Mouse (Mus musculus) urinary bladder, postnatal 10 days (tissue): ENCODE data around the gene Anxa3.

Experiments
- DNase-seq: peaks from one replicate; pipeline ENCODE4 v3.0.0; 2022; ENCODE audit warnings: low spot score

The Anxa3 gene

GRCm38 (mm10) chr5:96792936-96793718, at the start of gene Anxa3:
TSS of gene Anxa3 (plus strand) at chr5:96793339.
- DNase-seq: no peak

DNA sequence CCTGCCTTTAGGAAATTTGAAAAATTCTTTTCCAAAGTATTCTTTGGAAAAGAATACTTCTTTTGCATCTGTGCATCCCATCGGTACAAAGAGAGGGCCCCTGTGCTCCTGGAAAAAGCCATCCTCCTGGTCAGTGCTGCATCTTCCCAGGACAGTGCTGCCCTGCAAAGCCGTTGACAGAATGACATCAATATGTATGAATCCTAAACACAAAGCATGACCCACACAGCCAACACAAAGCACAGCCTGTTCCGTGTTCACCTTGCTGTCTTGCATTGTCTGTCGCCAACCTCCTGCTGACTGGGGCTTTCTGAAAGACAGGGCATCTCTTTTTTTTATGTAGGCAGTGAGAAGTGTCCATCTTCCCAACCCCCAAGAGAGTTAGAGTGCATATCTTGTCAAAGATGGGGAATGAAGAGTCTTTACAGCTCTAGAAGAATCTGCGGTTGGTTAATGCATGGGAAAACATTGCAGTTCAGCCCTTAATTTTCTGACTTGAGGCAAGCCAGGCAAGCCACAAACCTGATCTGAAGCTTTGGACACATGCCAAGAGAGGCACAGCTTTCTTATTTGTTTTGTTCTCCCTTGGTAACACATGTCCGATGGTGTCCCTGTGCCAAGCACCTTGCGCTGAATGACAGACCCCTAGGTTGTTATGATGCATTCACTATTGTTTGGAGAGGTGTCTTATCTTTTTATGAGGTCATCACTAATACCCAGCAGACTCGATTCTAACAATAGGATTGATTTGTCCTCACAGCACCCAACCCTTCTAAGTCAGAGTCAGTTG, 45.7 kb upstream of the Anxa3 start:
- no peak for DNase-seq

DNA sequence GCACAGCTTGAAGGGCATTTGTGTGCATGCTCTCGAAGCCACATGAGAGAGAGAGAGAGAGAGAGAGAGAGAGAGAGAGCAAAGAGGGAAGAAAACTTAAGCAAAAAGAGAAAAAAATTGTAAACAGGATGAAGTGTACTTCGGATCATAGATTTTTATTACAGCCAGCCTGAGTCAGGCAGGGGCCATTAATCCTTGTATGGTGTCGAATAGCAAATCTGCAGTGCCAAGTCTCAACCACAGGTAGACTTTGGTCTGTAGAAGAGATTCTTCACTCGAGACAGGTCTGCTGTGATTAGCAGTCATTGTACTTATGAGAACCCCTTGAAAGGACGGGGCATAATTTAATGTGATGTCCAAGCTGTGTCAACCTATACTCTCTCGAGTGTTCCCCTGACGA, 35.5 kb upstream of the Anxa3 start:
- DNase-seq: no peak

GRCm38 (mm10) chr5:96762021-96762420, 31.1 kb upstream of the Anxa3 start:
- no peak for DNase-seq

GRCm38 (mm10) chr5:96768846-96769471, 24.2 kb upstream of the Anxa3 start:
- DNase-seq: no peak

GRCm38 (mm10) chr5:96783506-96784288, 9.4 kb upstream of the Anxa3 start:
- DNase-seq: no peak

DNA sequence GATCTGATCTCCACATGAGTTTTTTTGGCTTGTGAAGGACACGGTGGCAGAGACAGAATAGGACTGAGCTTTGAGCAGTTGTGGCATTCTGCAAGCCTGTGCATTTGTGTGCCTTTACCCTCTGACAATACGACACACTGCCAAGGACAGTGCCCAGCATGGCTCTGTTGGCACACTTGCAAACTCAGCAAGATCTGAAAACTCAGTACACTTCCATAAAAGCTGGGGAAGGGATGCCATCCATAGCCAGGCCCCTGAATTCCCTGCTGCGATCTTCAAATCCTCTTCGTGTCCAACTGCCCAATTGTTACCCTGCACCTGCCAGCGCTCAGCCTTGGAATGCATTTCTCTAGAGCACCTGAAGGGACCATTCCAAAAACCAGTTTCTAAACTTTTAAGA, 8.0 kb upstream of the Anxa3 start:
- no peak for DNase-seq

DNA sequence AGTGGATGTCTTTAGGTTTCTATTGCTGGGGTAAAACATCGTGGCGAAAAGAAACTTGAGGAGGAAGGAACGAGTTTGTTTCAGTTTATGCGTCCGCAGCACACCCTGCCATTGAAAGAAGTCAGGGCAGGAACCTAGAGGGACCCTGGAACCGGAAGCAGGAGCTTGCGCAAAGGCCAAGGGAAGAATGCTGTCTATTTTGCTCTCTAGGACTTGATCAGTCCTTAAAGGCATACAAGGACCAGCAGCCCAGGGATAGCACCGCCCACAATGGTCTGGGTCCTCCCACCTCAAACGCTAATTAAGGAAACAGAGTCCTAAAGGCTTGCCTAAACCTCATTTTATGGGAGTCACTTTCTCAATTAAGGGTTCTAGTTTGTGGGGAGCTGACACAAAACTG, 717 bp upstream of the Anxa3 start:
- no peak for DNase-seq

DNA sequence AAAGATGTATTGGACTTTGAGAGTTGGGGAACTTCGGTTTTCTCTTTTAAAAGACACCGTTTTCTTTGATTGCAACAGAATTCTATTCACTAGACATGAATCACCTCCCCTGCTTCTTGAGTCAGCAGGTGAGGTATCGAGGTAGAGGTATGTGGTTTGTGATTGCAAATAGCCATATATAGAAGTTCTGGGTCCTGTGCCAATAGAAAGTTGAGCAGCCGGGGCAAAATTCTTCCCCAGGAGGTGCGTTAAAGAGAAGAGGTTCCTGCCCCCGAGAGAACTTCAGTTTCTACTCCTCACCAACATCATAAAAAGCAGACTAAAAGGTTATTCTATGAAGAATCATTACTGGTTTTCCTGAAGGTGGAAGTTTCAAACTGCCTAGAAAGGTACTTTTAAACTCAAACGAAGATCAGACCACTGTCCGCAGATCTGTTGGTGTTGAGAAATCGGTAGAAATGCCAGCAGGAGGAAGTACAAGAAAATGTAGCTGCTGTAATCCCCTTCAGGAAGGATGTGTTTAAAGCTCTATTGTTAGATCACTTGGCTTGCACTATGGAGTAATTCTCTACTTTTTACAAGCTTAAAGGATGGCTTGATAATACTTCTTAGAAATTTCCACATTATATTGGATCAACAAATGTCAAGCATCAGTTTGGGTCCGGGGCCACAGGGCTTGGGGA, 955 bp downstream of the Anxa3 start:
- DNase-seq: no peak

- DNase-seq: no peak
These were observed 2.6 kb downstream of the Anxa3 start for GRCm38 (mm10) chr5:96795752-96796151.

GRCm38 (mm10) chr5:96797465-96797864, 4.3 kb downstream of the Anxa3 start:
- no peak for DNase-seq

DNA sequence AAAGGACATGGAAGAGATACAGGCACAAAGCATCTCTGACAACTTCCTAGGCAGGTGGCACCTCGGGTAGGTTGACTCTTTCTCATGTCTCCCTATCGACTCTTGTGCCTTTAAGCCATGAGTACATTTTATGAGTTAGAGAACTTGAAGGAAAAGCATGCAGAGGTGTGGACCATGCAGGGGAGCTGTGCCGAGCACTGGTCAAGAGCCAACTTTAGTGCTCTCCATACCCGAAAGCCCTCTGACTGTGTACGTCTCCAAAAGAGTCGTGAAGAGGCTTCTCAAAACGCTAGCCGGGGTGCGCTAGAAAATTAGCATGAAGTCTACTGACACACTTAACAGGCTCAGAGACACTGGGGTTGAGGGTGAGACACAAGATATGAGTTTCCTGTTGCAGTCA, 6.0 kb downstream of the Anxa3 start:
- no peak for DNase-seq

DNA sequence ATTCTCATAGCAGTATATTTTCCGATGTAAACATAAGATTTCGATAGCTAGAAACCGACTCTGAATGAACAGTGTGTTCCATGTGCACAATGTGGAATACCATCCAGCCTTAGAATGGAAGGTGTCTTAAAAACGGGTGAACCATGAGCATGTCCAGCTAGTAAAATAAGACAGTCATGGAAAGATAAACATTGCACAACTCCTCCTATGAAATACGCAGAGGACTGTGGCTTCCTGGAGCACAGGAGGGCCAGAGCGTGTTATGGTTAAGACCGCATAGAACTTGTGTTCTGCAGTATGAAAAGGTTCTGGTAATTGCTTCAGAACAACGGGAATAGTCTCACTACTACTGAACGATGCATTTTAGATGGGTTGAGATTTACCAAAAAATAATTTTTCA, 6.8 kb downstream of the Anxa3 start:
- DNase-seq: no peak

- no peak for DNase-seq
These were observed 9.0 kb downstream of the Anxa3 start for GRCm38 (mm10) chr5:96802185-96802584.

- no peak for DNase-seq
These were observed 10.0 kb downstream of the Anxa3 start for GRCm38 (mm10) chr5:96803091-96803490.

DNA sequence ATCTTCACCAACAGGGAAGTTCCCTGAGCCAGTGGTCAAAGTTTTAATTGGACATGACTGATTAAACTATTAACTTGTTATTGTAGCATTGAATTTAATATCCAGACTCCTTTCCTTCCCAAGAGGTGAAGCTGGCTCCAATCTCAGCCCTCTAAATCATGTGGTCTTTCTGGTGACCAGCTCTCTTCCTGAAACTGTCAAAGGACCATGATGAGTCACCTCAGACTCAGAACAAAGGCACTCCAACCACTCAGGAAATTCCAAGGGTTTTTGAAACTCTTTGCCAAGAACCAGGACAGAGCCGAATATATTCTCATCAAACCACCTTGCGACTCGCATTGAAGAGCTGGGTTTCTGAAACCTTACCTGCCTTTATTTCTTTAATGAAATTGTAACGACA, 11.2 kb downstream of the Anxa3 start:
- no peak for DNase-seq

DNA sequence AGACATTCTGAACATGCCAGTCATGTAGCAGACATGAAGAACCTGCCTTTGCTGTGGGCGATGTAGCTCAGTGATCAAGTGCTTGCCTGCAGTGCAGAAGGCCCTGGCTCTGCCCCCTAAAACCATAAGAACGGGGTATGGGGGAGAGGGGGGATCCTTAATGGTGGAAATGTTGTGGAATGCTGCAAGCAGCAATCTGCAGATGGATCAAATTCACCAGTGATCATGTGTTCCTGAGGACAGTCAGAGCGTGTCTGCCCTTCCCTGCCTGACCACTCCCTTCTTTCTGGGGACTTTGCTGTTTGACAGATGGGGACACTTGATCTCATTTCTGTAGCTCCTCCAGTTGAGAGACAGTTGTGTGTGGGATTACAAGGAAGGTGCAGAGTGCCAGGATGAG, 11.7 kb downstream of the Anxa3 start:
- no peak for DNase-seq

DNA sequence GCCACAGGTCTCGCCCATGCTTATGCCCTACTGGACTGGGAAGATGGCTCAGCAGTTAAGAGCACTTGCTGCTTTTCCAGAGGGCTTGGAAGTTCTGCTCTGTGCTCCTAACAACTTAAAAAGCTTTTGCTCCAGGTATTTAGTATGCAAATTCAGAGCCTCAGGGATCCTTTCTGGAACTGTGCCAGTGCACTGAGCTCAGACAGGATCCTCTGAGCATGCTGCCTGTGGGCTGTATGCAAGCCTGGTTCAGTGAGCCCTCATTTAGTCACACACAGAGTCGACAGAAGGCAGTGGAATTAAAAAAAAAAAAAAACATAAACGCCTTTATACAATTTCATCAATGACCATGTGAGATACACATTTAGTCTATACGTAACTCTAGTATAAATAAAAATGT, 17.5 kb downstream of the Anxa3 start:
- DNase-seq: no peak

DNA sequence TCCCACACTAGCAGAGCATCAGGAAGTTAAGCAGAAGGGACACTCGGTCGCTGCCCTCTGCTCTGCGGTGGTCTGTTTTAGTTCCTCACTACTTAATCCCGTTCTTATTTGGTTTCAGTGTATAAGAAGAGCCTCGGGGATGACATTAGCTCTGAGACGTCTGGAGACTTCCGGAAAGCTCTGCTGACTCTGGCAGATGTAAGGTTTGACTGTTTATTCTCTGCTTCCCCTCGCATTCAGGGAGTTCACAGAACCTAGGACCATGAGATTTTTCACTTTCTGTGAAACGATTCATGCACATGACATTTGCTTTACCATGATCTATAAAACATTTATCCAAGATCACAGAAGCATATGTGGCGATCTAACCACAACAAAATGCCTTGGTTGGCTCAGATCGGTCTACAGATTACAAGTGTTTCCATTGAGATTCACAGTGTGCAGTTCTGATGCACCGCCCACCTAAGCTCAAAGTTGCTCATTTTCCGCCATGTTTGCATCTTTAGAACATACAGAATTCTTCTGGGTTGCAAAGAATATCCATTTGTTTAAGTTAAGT, 31.7 kb downstream of the Anxa3 start:
- DNase-seq: no peak

GRCm38 (mm10) chr5:96827176-96827575, 34.0 kb downstream of the Anxa3 start:
- no peak for DNase-seq

- no peak for DNase-seq
These were observed 41.2 kb downstream of the Anxa3 start for GRCm38 (mm10) chr5:96834338-96834737.
